Comparison of ENCODE assay signal across 15 mouse cellular contexts in the genomic region with DNA sequence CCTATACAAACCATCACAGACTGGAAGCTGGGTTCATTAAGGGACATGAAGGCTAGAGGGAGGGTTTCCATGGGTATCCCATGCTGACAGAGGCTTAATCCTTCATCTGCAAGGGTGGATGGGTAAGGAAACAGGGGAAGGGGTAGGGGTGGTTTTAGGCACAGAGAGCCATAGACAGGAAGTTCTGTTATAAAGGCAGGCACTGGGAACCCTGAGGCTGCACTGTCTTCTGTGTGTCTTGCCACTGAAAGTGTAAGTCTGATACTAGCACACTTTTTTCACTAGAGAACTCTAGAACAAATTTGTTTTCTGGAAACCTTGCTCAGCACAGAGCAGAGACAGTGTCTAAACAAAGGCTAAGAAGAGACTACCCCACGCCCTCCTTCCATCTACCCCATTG.
DNase-seq lines count a peak whose midpoint lies in the region; ATAC-seq lines count a peak whose summit lies in the region.
"Had no signal": no experiment of that assay in that cellular context is flagged by ENCODE, and none has a peak within 500 bp of the region (broad histone marks: within the 10 kb centered on the region; RNA-seq: fewer than 3 reads in every experiment).

No protein-coding gene starts in this region.

- 92% methylated on average over 1 of the region's 1 CpGs for WGBS in kidney, embryonic 14.5 days
- WGBS in limb, embryonic 11.5 days: 89% methylated on average over 1 of the region's 1 CpGs

- H3K9ac ChIP-seq in kidney, embryonic 14.5 days (ENCODE audit: low read depth, low read length): no peak overlapping the region
- no peak overlapping the region for H3K9ac ChIP-seq in limb, embryonic 11.5 days (ENCODE audit: low read length)
- H3K9ac ChIP-seq: liver, embryonic 15.5 days had no signal

- H3K4me1 ChIP-seq in kidney, embryonic 14.5 days (ENCODE audit: control insufficient read depth, insufficient read depth, low read length): peaks cover 19% of the 10 kb centered on the region
- peaks cover 7% of the 10 kb centered on the region for H3K4me1 ChIP-seq in limb, embryonic 11.5 days (ENCODE audit: control insufficient read depth, insufficient read depth, low read length)
- H3K4me1 ChIP-seq: liver, embryonic 15.5 days had no signal

- no peak for DNase-seq in kidney, adult 8-10 months
- DNase-seq in thymus, postnatal 14 days: peak; percentile 40
- DNase-seq in thymus, postnatal 36 days: no peak
- no peak for DNase-seq in limb, embryonic 11.5 days (ENCODE audit: low spot score)
- no peak for DNase-seq in testis, postnatal 14 days (ENCODE audit: low spot score)
- DNase-seq in MN1 (ENCODE audit: low spot score): no peak
- DNase-seq: cerebellum, adult 8-10 months; embryo, embryonic 11 days had no signal

- H3K4me3 ChIP-seq in kidney, embryonic 14.5 days (ENCODE audit: low read length): no peak overlapping the region
- no peak overlapping the region for H3K4me3 ChIP-seq in limb, embryonic 11.5 days (ENCODE audit: low read depth, low read length)
- H3K4me3 ChIP-seq: liver, embryonic 15.5 days; myocyte had no signal

- no peaks in the 10 kb centered on the region for H3K27me3 ChIP-seq in kidney, embryonic 14.5 days (ENCODE audit: control insufficient read depth, insufficient read depth, low read length)
- H3K27me3 ChIP-seq in limb, embryonic 11.5 days (ENCODE audit: control insufficient read depth, insufficient read depth, low read length): 0 out of 2 replicates have a peak, but pooled peaks cover 3% of the 10 kb centered on the region
- H3K27me3 ChIP-seq: liver, embryonic 15.5 days had no signal

- peak overlapping the region; percentile 30; the same call in 1 of the 2 replicates for H3K27ac ChIP-seq in kidney, embryonic 14.5 days (ENCODE audit: low read depth, low read length)
- H3K27ac ChIP-seq in limb, embryonic 11.5 days (replicated peaks; ENCODE audit: low read depth, low read length): peak overlapping the region; percentile 42; the same call in 1 of the 2 replicates
- H3K27ac ChIP-seq: liver, embryonic 15.5 days had no signal

- H3K9me3 ChIP-seq in kidney, embryonic 14.5 days (ENCODE audit: control insufficient read depth, low read length): no peaks in the 10 kb centered on the region
- H3K9me3 ChIP-seq in limb, embryonic 11.5 days (ENCODE audit: control insufficient read depth, low read length): no peaks in the 10 kb centered on the region
- H3K9me3 ChIP-seq: liver, embryonic 15.5 days had no signal

- ATAC-seq in kidney, embryonic 14.5 days (ENCODE audit: low FRiP score, low TSS enrichment): no peak
- ATAC-seq in limb, embryonic 11.5 days (ENCODE audit: insufficient number of reproducible peaks, low FRiP score, low TSS enrichment, low read depth): no peak
- ATAC-seq in megakaryocyte, adult 5-6 weeks (ENCODE audit: poor library complexity, severe bottlenecking): no peak
- ATAC-seq: forebrain, embryonic 14.5 days; hindbrain, embryonic 16.5 days had no signal

- no peaks in the 10 kb centered on the region for H3K36me3 ChIP-seq in kidney, embryonic 14.5 days (ENCODE audit: control insufficient read depth, insufficient read depth, low read length)
- no peaks in the 10 kb centered on the region for H3K36me3 ChIP-seq in limb, embryonic 11.5 days (ENCODE audit: control insufficient read depth, insufficient read depth, low read length)
- H3K36me3 ChIP-seq: liver, embryonic 15.5 days had no signal

- H3K4me2 ChIP-seq in kidney, embryonic 14.5 days (replicated peaks; ENCODE audit: low read depth, low read length): no peak overlapping the region
- no peak overlapping the region for H3K4me2 ChIP-seq in limb, embryonic 11.5 days (ENCODE audit: low read depth, severe bottlenecking)
- H3K4me2 ChIP-seq: heart, embryonic 11.5 days; liver, embryonic 15.5 days had no signal
